Mouse (Mus musculus) limb, embryonic 14.5 days (tissue): ENCODE measurements around the gene Suco. TPM values are rescaled to one million over a fixed set of nuclear protein-coding genes. Genes with fewer than 3 reads are reported as not detected.

ENCODE experiments used
- ATAC-seq: fragments of 200-750 bp; cut with Nextera tagmentation; 2 replicates; pipeline ENCODE4 v1.8.0; 2017; ENCODE audit warnings: low read depth, moderate number of reproducible peaks, moderate TSS enrichment; ENCODE audit not compliant: low FRiP score
- DNase-seq: peaks from one replicate; pipeline ENCODE4 v3.0.0-alpha.2; 2015; ENCODE audit warnings: low spot score
- H3K27ac ChIP-seq: fragments of 300-500 bp; sonication (generic); replicated peaks from 2 replicates; pipeline ENCODE4 v1.5.1; 2014; ENCODE audit warnings: low read depth, mild to moderate bottlenecking, low read length, moderate library complexity, mixed read lengths
- H3K27me3 ChIP-seq: fragments of 300-500 bp; sonication (generic); 2 replicates; pipeline ENCODE4 v1.6.1; 2014; ENCODE audit warnings: low read length, mixed read lengths; ENCODE audit not compliant: control insufficient read depth, insufficient read depth
- H3K36me3 ChIP-seq: fragments of 300-500 bp; sonication (generic); 2 replicates; pipeline ENCODE4 v1.6.1; 2014; ENCODE audit warnings: mild to moderate bottlenecking, low read length, moderate library complexity, mixed read lengths; ENCODE audit not compliant: control insufficient read depth, insufficient read depth
- H3K4me1 ChIP-seq: fragments of 300-500 bp; sonication (generic); 2 replicates; pipeline ENCODE4 v1.6.1; 2014; ENCODE audit warnings: antibody characterized with exemption, low read length, mixed read lengths; ENCODE audit not compliant: control insufficient read depth, insufficient read depth
- H3K4me2 ChIP-seq: fragments of 300-500 bp; sonication (generic); replicated peaks from 2 replicates; pipeline ENCODE4 v1.6.1; 2014; ENCODE audit warnings: low read depth, mild to moderate bottlenecking, low read length, moderate library complexity; ENCODE audit not compliant: severe bottlenecking
- H3K4me3 ChIP-seq: fragments of 300-500 bp; sonication (generic); replicated peaks from 2 replicates; pipeline ENCODE4 v1.5.1; 2014; ENCODE audit warnings: low read length
- H3K9ac ChIP-seq: fragments of 300-500 bp; sonication (generic); 2 replicates; pipeline ENCODE4 v1.6.1; 2014; ENCODE audit warnings: mild to moderate bottlenecking, low read depth, low read length, moderate library complexity; ENCODE audit not compliant: severe bottlenecking
- H3K9me3 ChIP-seq: fragments of 300-500 bp; sonication (generic); 2 replicates; pipeline ENCODE4 v1.6.1; 2016; ENCODE audit warnings: low read length; ENCODE audit not compliant: control insufficient read depth
- POLR2A ChIP-seq: fragments of 200-500 bp; IDR thresholded peaks from 2 replicates; pipeline ENCODE4 v1.8.0; 2012; ENCODE audit warnings: inconsistent platforms, mild to moderate bottlenecking, moderate library complexity, borderline replicate concordance; ENCODE audit not compliant: insufficient read depth, insufficient read length; ENCODE audit errors: extremely low read depth
- WGBS: fragments of 180-500 bp; shearing (Covaris S2); extraction: QIAGEN DNeasy Blood & Tissue Kit; methylation state at CpG from one replicate; pipeline ENCODE4 v1.1.7; 2014; 5-methylcytosine and 5-hydroxymethylcytosine counted together
- polyA plus RNA-seq, 2 experiments: library from polyadenylated mRNA; depleted of rRNA in 1 of 2; stranded (reverse) in 1 of 2; unstranded in 1 of 2; fragments of >200 nt; fragmentation: Nextera tagmentation in 1 of 2; extraction: Ambion mirVana in 1 of 2; gene quantifications; 2 replicates each; pipeline versions ENCODE4 v1.2.1 to v1.2.3; 2012 to 2014

Gene Suco
- polyA plus RNA-seq, 2 experiments: 25.2 to 32.5 TPM

- Histone ChIP-seq H3K27ac (no peak overlapping the region), H3K4me3 (no peak overlapping the region), H3K27me3 (no peaks in the 10 kb centered on the region), H3K4me1 (no peaks in the 10 kb centered on the region), H3K4me2 (no peak overlapping the region), H3K36me3 (no peaks in the 10 kb centered on the region), H3K9me3 (no peaks in the 10 kb centered on the region), H3K9ac (no peak overlapping the region)
- ATAC-seq: no peak
- 85% methylated on average over 10 of the region's 10 CpGs for WGBS
- DNase-seq: no peak
- TF ChIP-seq POLR2A: no peak
Measured at GRCm38 (mm10) chr1:161794447-161795211, 81.9 kb downstream of the Suco start.

GRCm38 (mm10) chr1:161793321-161793720, 83.2 kb downstream of the Suco start:
- Histone ChIP-seq H3K9me3 (no peaks in the 10 kb centered on the region), H3K4me2 (no peak overlapping the region), H3K9ac (no peak overlapping the region), H3K27me3 (no peaks in the 10 kb centered on the region), H3K4me1 (no peaks in the 10 kb centered on the region), H3K36me3 (no peaks in the 10 kb centered on the region), H3K4me3 (no peak overlapping the region), H3K27ac (no peak overlapping the region)
- ATAC-seq: no peak
- no peak for DNase-seq
- TF ChIP-seq POLR2A: no peak
- WGBS: 77% methylated on average over 3 of the region's 3 CpGs

- H3K9me3 ChIP-seq: no peaks in the 10 kb centered on the region
- H3K4me2 ChIP-seq: no peak overlapping the region
- no peak for TF ChIP-seq POLR2A
- no peaks in the 10 kb centered on the region for H3K27me3 ChIP-seq
- DNase-seq (no peak), ATAC-seq (no peak)
- H3K9ac ChIP-seq: no peak overlapping the region
- no peaks in the 10 kb centered on the region for H3K36me3 ChIP-seq
- no peak overlapping the region for H3K27ac ChIP-seq
- no peak overlapping the region for H3K4me3 ChIP-seq
- no peaks in the 10 kb centered on the region for H3K4me1 ChIP-seq
- WGBS: 88% methylated on average over 4 of the region's 4 CpGs
Measured at GRCm38 (mm10) chr1:161792687-161792969, 83.9 kb downstream of the Suco start.

GRCm38 (mm10) chr1:161791854-161792686, 84.4 kb downstream of the Suco start:
- no peaks in the 10 kb centered on the region for H3K9me3 ChIP-seq
- H3K9ac ChIP-seq: no peak overlapping the region
- no peak for ATAC-seq
- DNase-seq: no peak
- no peaks in the 10 kb centered on the region for H3K36me3 ChIP-seq
- no peaks in the 10 kb centered on the region for H3K4me1 ChIP-seq
- 83% methylated on average over 8 of the region's 8 CpGs for WGBS
- H3K4me3 ChIP-seq: no peak overlapping the region
- TF ChIP-seq POLR2A: no peak
- H3K4me2 ChIP-seq: no peak overlapping the region
- H3K27me3 ChIP-seq: no peaks in the 10 kb centered on the region
- no peak overlapping the region for H3K27ac ChIP-seq

GRCm38 (mm10) chr1:161788339-161788738, 88.1 kb downstream of the Suco start, which contains the start of gene Fasl:
TSS of gene Fasl (minus strand) at chr1:161788495.
- no peaks in the 10 kb centered on the region for H3K9me3 ChIP-seq

More at GRCm38 (mm10) chr1:161788339-161788738, 88.1 kb downstream of the Suco start, which contains the start of gene Fasl:
- ATAC-seq (no peak), DNase-seq (no peak)
- no peaks in the 10 kb centered on the region for H3K4me1 ChIP-seq
- TF ChIP-seq POLR2A: no peak
- H3K27ac ChIP-seq: no peak within 1 kb of the TSS
- H3K4me3 ChIP-seq: no peak within 1 kb of the TSS
- H3K9ac ChIP-seq: no peak within 1 kb of the TSS
- no peaks in the 10 kb centered on the region for H3K36me3 ChIP-seq
- WGBS: 66% methylated on average over 9 of the region's 9 CpGs
- no peak within 1 kb of the TSS for H3K4me2 ChIP-seq
- no peaks in the 10 kb centered on the region for H3K27me3 ChIP-seq
